Mouse (Mus musculus): Measurements from ENCODE around the gene Susd3. TPM values are rescaled to one million over a fixed set of nuclear protein-coding genes. Genes with fewer than 3 reads are reported as not detected.

Gene Susd3
- polyA plus RNA-seq, 1 experiment from 2014 or later: 0.84 TPM

DNA sequence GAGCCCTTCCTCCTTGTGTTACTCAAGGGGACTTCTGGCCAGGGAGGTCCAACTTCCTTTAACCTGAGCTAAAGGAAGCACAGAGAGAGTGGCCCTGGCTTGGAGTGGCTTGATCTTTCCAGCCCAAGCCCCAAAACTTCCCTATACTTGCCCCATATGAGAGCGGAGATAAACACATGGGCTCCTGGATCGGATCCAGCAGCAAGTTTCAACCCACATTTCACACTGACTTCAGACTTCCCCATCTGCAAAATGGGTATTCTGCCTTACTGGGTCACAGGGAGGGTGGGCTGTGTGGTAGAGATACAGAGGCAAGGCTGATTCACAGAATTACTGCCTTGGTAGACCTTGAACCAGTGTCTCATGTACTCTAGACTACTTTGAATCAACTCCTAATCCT is 5.0 kb downstream of the Susd3 start:
- ATAC-seq (ENCODE audit: low FRiP score): no peak
- WGBS: 99% methylated on average over 2 of the region's 2 CpGs
- Histone ChIP-seq H3K4me1 (peaks cover 13% of the 10 kb centered on the region), H3K4me2 (no peak overlapping the region), H3K9ac (no peak overlapping the region), H3K36me3 (replicated peaks) (no peaks in the 10 kb centered on the region), H3K27ac (no peak overlapping the region), H3K9me3 (no peaks in the 10 kb centered on the region), H3K27me3 (peaks cover 29% of the 10 kb centered on the region), H3K4me3 (replicated peaks) (no peak overlapping the region)

- ATAC-seq (ENCODE audit: low FRiP score): no peak
- Histone ChIP-seq H3K9me3 (no peaks in the 10 kb centered on the region), H3K9ac (no peak overlapping the region), H3K36me3 (replicated peaks) (no peaks in the 10 kb centered on the region), H3K4me2 (no peak overlapping the region), H3K4me3 (replicated peaks) (no peak overlapping the region), H3K27ac (no peak overlapping the region), H3K4me1 (peaks cover 3% of the 10 kb centered on the region), H3K27me3 (peaks cover 19% of the 10 kb centered on the region)
- 82% methylated on average over 9 of the region's 9 CpGs for WGBS
Observed at GRCm38 (mm10) chr13:49242321-49243065, 6.0 kb downstream of the Susd3 start.

GRCm38 (mm10) chr13:49238737-49239136 is 9.8 kb downstream of the Susd3 start:
- no peaks in the 10 kb centered on the region for H3K4me1 ChIP-seq
- no peaks in the 10 kb centered on the region for H3K36me3 ChIP-seq (replicated peaks)
- no peak overlapping the region for H3K9ac ChIP-seq
- no peak overlapping the region for H3K27ac ChIP-seq
- no peaks in the 10 kb centered on the region for H3K27me3 ChIP-seq
- 0 out of 2 replicates have a peak, but pooled peaks cover 6% of the 10 kb centered on the region for H3K9me3 ChIP-seq
- H3K4me3 ChIP-seq (replicated peaks): no peak overlapping the region
- ATAC-seq (ENCODE audit: low FRiP score): no peak
- no peak overlapping the region for H3K4me2 ChIP-seq
- 91% methylated on average over 8 of the region's 8 CpGs for WGBS

- no peaks in the 10 kb centered on the region for H3K36me3 ChIP-seq (replicated peaks)
- no peaks in the 10 kb centered on the region for H3K4me1 ChIP-seq
- H3K4me2 ChIP-seq: no peak overlapping the region
- H3K9me3 ChIP-seq: 0 out of 2 replicates have a peak, but pooled peaks cover 6% of the 10 kb centered on the region
- 92% methylated on average over 8 of the region's 8 CpGs for WGBS
- H3K27ac ChIP-seq: no peak overlapping the region
- no peak for ATAC-seq (ENCODE audit: low FRiP score)
- no peaks in the 10 kb centered on the region for H3K27me3 ChIP-seq
- H3K4me3 ChIP-seq (replicated peaks): no peak overlapping the region
- H3K9ac ChIP-seq: no peak overlapping the region
Observed at GRCm38 (mm10) chr13:49237617-49238016, 10.9 kb downstream of the Susd3 start.

DNA sequence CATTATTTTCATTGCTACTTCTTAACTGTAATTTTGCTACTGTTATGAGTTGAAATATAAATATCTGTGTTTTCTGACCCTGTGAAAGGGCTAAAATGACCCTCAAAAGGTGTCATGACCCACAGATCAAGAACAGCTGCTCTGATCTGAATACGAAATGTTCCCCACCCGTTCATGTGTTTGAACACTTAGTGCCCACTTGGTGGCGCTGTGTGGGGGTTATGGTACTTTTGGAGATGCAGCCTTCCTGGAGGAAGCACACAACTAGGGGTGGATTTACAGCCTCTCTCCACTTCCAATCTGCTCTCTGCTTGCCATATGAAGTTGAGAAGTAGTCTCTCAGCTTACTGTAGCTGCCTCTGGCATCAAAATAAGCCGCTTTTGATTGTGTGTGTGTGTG is 13.8 kb downstream of the Susd3 start:
- 96% methylated on average over 4 of the region's 4 CpGs for WGBS
- no peak for ATAC-seq (ENCODE audit: low FRiP score)

GRCm38 (mm10) chr13:49233792-49234572 is 14.5 kb downstream of the Susd3 start:
- H3K4me2 ChIP-seq: no peak overlapping the region
- no peak for ATAC-seq (ENCODE audit: low FRiP score)
- no peaks in the 10 kb centered on the region for H3K36me3 ChIP-seq (replicated peaks)
- 91% methylated on average over 8 of the region's 8 CpGs for whole genome bisulfite sequencing
- H3K4me3 ChIP-seq (replicated peaks): no peak overlapping the region
- H3K9me3 ChIP-seq: 0 out of 2 replicates have a peak, but pooled peaks cover 6% of the 10 kb centered on the region
- H3K27me3 ChIP-seq: no peaks in the 10 kb centered on the region
- no peaks in the 10 kb centered on the region for H3K4me1 ChIP-seq
- no peak overlapping the region for H3K27ac ChIP-seq
- H3K9ac ChIP-seq: no peak overlapping the region

More for the DNA sequence above, 13.8 kb downstream of the Susd3 start:
- Histone ChIP-seq H3K36me3 (replicated peaks) (no peaks in the 10 kb centered on the region), H3K9ac (no peak overlapping the region), H3K27me3 (no peaks in the 10 kb centered on the region), H3K27ac (no peak overlapping the region), H3K4me1 (no peaks in the 10 kb centered on the region), H3K4me3 (replicated peaks) (no peak overlapping the region), H3K9me3 (0 out of 2 replicates have a peak, but pooled peaks cover 6% of the 10 kb centered on the region), H3K4me2 (no peak overlapping the region)

DNA sequence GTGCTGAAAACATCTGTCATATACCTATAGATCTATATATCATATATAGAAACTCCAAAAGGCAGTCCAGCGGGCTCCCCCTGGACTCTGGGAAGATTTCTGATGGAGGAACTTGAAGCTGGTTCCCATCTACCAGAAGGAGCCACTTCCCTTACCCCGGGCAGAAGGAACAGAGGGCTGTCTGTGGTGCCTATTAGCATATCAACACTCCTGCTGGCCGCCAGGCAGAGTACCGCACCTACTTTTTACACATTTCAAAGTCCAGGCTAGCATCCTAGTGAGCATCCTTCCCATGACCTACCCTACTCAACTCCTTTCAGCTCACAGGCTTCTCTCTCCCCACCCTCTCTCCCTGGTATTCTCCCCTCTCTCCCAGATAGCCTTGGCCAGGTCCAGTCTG is 22.9 kb downstream of the Susd3 start:
- H3K9ac ChIP-seq: no peak overlapping the region
- WGBS: 29% methylated on average over 4 of the region's 4 CpGs
- H3K9me3 ChIP-seq: no peaks in the 10 kb centered on the region
- H3K27ac ChIP-seq: no peak overlapping the region
- H3K27me3 ChIP-seq: peaks cover 10% of the 10 kb centered on the region; the same call in 1 of the 2 replicates
- no peak overlapping the region for H3K4me2 ChIP-seq
- no peak overlapping the region for H3K4me3 ChIP-seq (replicated peaks)
- no peaks in the 10 kb centered on the region for H3K4me1 ChIP-seq
- ATAC-seq (ENCODE audit: low FRiP score): no peak
- H3K36me3 ChIP-seq (replicated peaks): no peaks in the 10 kb centered on the region

GRCm38 (mm10) chr13:49225159-49225558 is 23.3 kb downstream of the Susd3 start:
- no peaks in the 10 kb centered on the region for H3K36me3 ChIP-seq (replicated peaks)
- no peak overlapping the region for H3K9ac ChIP-seq
- peaks cover 10% of the 10 kb centered on the region; the same call in 1 of the 2 replicates for H3K27me3 ChIP-seq
- no peak overlapping the region for H3K4me2 ChIP-seq
- WGBS: 80% methylated on average over 3 of the region's 3 CpGs
- H3K9me3 ChIP-seq: no peaks in the 10 kb centered on the region
- H3K27ac ChIP-seq: no peak overlapping the region
- no peaks in the 10 kb centered on the region for H3K4me1 ChIP-seq
- H3K4me3 ChIP-seq (replicated peaks): no peak overlapping the region
- no peak for ATAC-seq (ENCODE audit: low FRiP score)

DNA sequence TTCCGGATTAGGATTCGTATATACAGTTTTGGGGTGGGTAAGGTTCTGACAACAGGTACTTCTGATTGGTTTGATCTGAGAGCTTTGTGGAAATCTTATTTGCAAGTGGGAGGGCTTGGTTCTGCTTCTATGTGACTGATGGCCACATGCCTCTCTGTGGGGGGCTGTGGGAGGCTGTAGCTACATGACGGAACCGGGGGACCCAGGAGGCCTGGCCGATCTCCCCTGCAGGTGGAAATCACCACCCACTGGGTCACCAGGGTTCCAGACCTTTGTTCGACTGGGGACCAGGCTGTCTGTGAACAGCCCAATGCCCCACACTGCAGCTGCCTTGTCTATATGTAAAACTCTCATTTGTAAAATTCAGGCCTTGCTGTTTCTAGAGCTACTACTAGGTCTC is 23.8 kb downstream of the Susd3 start:
- WGBS: 31% methylated on average over 6 of the region's 6 CpGs
- H3K36me3 ChIP-seq (replicated peaks): no peaks in the 10 kb centered on the region
- H3K27ac ChIP-seq: no peak overlapping the region
- no peak overlapping the region for H3K4me3 ChIP-seq (replicated peaks)
- no peak for ATAC-seq (ENCODE audit: low FRiP score)
- H3K4me2 ChIP-seq: no peak overlapping the region
- no peak overlapping the region for H3K9ac ChIP-seq
- H3K9me3 ChIP-seq: no peaks in the 10 kb centered on the region
- H3K27me3 ChIP-seq: peaks cover 10% of the 10 kb centered on the region; the same call in 1 of the 2 replicates
- H3K4me1 ChIP-seq: no peaks in the 10 kb centered on the region

- 21% methylated on average over 10 of the region's 10 CpGs for WGBS
- no peak overlapping the region for H3K27ac ChIP-seq
- H3K4me3 ChIP-seq (replicated peaks): no peak overlapping the region
- H3K9me3 ChIP-seq: no peaks in the 10 kb centered on the region
- H3K4me2 ChIP-seq: no peak overlapping the region
- H3K4me1 ChIP-seq: no peaks in the 10 kb centered on the region
- H3K27me3 ChIP-seq: peaks cover 10% of the 10 kb centered on the region; the same call in 1 of the 2 replicates
- no peaks in the 10 kb centered on the region for H3K36me3 ChIP-seq (replicated peaks)
- ATAC-seq (ENCODE audit: low FRiP score): no peak
- no peak overlapping the region for H3K9ac ChIP-seq
Observed at GRCm38 (mm10) chr13:49224314-49224713, 24.2 kb downstream of the Susd3 start.

DNA sequence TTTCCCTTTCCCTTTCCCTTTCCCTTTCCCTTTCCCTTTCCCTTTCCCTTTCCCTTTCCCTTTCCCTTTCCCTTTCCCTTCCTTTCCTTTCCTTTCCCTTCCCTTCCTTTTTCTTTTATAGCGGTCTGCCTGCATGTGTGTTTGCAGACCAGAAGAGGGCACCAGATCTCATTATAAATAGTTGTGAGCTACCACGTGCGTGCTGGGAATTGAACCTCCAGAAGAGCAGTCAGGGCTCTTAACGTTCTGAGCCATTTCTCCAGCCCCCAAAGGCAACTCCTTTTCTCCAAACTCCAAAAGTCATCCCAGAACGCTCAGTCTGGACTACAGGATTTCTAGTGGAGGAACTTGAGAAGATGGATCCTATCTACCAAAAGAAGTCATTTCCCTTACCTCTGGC is 27.6 kb downstream of the Susd3 start:
- H3K9me3 ChIP-seq: no peaks in the 10 kb centered on the region
- H3K27me3 ChIP-seq: peaks cover 26% of the 10 kb centered on the region; the same call in 1 of the 2 replicates
- no peak overlapping the region for H3K4me3 ChIP-seq (replicated peaks)
- ATAC-seq (ENCODE audit: low FRiP score): no peak
- peaks cover 12% of the 10 kb centered on the region for H3K4me1 ChIP-seq
- H3K27ac ChIP-seq: no peak overlapping the region
- H3K36me3 ChIP-seq (replicated peaks): no peaks in the 10 kb centered on the region
- H3K4me2 ChIP-seq: no peak overlapping the region
- WGBS: 31% methylated on average over 5 of the region's 5 CpGs
- H3K9ac ChIP-seq: no peak overlapping the region

DNA sequence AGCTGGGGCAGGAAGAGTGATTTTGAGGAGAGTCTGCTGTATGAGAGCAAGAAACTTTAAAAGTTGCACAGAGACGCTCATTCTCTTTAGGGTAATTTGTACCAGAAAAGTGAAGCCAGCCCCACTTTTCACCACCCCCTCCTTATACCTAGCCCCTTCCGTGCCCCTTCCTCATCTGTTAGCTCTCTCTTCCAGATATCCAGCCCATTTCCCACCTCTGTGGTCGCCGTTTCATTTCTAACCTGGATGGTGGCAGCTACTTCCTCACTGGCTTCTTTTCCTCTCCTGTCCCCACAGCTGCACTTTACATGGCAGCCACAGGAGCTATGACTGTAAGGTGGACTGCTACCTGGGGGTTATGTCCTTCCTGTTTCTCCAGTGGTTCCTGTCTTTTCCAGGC is 29.1 kb downstream of the Susd3 start:
- no peak for ATAC-seq (ENCODE audit: low FRiP score)
- Histone ChIP-seq H3K27ac (no peak overlapping the region), H3K4me2 (no peak overlapping the region), H3K36me3 (replicated peaks) (no peaks in the 10 kb centered on the region), H3K27me3 (peaks cover 30% of the 10 kb centered on the region), H3K9ac (no peak overlapping the region), H3K4me1 (peaks cover 26% of the 10 kb centered on the region), H3K4me3 (replicated peaks) (no peak overlapping the region), H3K9me3 (no peaks in the 10 kb centered on the region)
- 82% methylated on average over 4 of the region's 4 CpGs for WGBS

All from forebrain, embryonic 12.5 days (tissue).